10 mouse cellular contexts compared by ENCODE assay signal in genomic region chr4:43760460-43760859, GRCm38 (mm10). TPM values are rescaled to one million over a fixed set of nuclear protein-coding genes. Genes with fewer than 3 reads are reported as not detected.
A peak's percentile ranks its signal among the peaks of the same experiment; 100 is the strongest.
DNase-seq lines count a peak whose midpoint lies in the region; ATAC-seq and TF ChIP-seq lines count a peak whose summit lies in the region.
"Had no signal": no experiment of that assay in that cellular context is flagged by ENCODE, and none has a peak within 500 bp of the region (broad histone marks: within the 10 kb centered on the region; RNA-seq: fewer than 3 reads in every experiment).

No protein-coding gene starts in this region.

- H3K27me3 ChIP-seq in lung, embryonic 14.5 days (ENCODE audit: insufficient read depth, low read length) = no peaks in the 10 kb centered on the region
- H3K27me3 ChIP-seq: liver, embryonic 15.5 days had no signal

- H3K4me1 ChIP-seq in lung, embryonic 14.5 days (ENCODE audit: insufficient read depth) = no peaks in the 10 kb centered on the region
- H3K4me1 ChIP-seq: liver, embryonic 15.5 days had no signal

- H3K4me3 ChIP-seq in left cerebral cortex, adult 2 months = no peak overlapping the region
- no peak overlapping the region for H3K4me3 ChIP-seq in gastrocnemius, adult 2 months
- H3K4me3 ChIP-seq in lung, embryonic 14.5 days (ENCODE audit: low read depth, low read length) = no peak overlapping the region
- H3K4me3 ChIP-seq: liver, embryonic 15.5 days had no signal

- no peak overlapping the region for H3K9ac ChIP-seq in lung, embryonic 14.5 days
- H3K9ac ChIP-seq: liver, embryonic 15.5 days had no signal

- 76% methylated on average over 10 of the region's 10 CpGs for WGBS in lung, embryonic 14.5 days

- TF ChIP-seq CTCF in left cerebral cortex, adult 2 months (IDR thresholded peaks at IDR 0.05) = peak; percentile 61
- TF ChIP-seq CTCF in gastrocnemius, adult 2 months (IDR thresholded peaks at IDR 0.05) = peak; percentile 63
- peak; percentile 47 for TF ChIP-seq CTCF in lung, embryonic 14.5 days (IDR thresholded peaks at IDR 0.05; ENCODE audit: low read depth)

- peak overlapping the region; percentile 44; the same call in 1 of the 2 replicates for H3K27ac ChIP-seq in left cerebral cortex, adult 2 months
- H3K27ac ChIP-seq in gastrocnemius, adult 2 months = peak overlapping the region; percentile 61
- H3K27ac ChIP-seq in lung, embryonic 14.5 days (ENCODE audit: low read depth) = no peak overlapping the region
- H3K27ac ChIP-seq: liver, embryonic 15.5 days had no signal

- H3K36me3 ChIP-seq in lung, embryonic 14.5 days (ENCODE audit: insufficient read depth) = no peaks in the 10 kb centered on the region
- H3K36me3 ChIP-seq: liver, embryonic 15.5 days had no signal

- no peak for ATAC-seq in lung, embryonic 14.5 days (ENCODE audit: insufficient read depth)

- intact Hi-C loops in left cerebral cortex, adult 2 months (cut with DNase I) = no loop called here
- intact Hi-C loops in gastrocnemius, adult 2 months (cut with DNase I) = loop anchor here (5.0 kb wide), 1 partner anchor 102 kb away; no protein-coding TSS in a partner anchor

- no peaks in the 10 kb centered on the region for H3K9me3 ChIP-seq in lung, embryonic 14.5 days (ENCODE audit: low read depth, low read length)
- H3K9me3 ChIP-seq: liver, embryonic 15.5 days had no signal

- DNase-seq in cerebellum, adult 9-11 months = peak; percentile 4
- no peak for DNase-seq in cerebellum, adult 8-10 months
- DNase-seq in left cerebral cortex, adult 2 months (ENCODE audit: extremely low spot score in 1 of 2, low spot score in 2 of 2) = peak in 1 of 2 experiments; percentile 24
- DNase-seq in left cerebral cortex, adult 11 months (ENCODE audit: low spot score) = no peak
- DNase-seq in ZHBTc4 (ENCODE audit: low read depth, low spot score) = peak; percentile 83
- DNase-seq in gastrocnemius, adult 2 months = no peak
- DNase-seq in lung, embryonic 14.5 days = peak; percentile 48
- DNase-seq in T-cell, adult 2 months (ENCODE audit: low spot score) = no peak

- no peak overlapping the region for H3K4me2 ChIP-seq in lung, embryonic 14.5 days
- H3K4me2 ChIP-seq: liver, embryonic 15.5 days had no signal

RNA-seq across cellular contexts. Expression of gene Olfr159, which starts 10.3 kb away (rescaled TPM):
- total RNA-seq in left cerebral cortex, adult 2 months (2021) = not detected
- total RNA-seq in gastrocnemius, adult 2 months (2021) = not detected
- not detected in 2 replicates for polyA plus RNA-seq in lung, embryonic 14.5 days (2014; fragmentation: Nextera tagmentation; extraction: Ambion mirVana)
- total RNA-seq: gastrocnemius, adult 8-10 months had no signal
- polyA plus RNA-seq: liver, embryonic 15.5 days had no signal

RNA-seq across cellular contexts. Expression of gene Spaar, which starts 30.6 kb away (rescaled TPM):
- total RNA-seq in left cerebral cortex, adult 2 months (2021) = under 1 TPM; 0.63 to 1.00 TPM
- 1 to 10 TPM; 1.4 to 2.3 TPM for total RNA-seq in gastrocnemius, adult 2 months (2021)
- polyA plus RNA-seq in lung, embryonic 14.5 days (2014; fragmentation: Nextera tagmentation; extraction: Ambion mirVana) = 0.28 and 0.38 TPM in 2 replicates

RNA-seq across cellular contexts. Expression of gene Hrct1, which starts 33.5 kb away (rescaled TPM):
- total RNA-seq in left cerebral cortex, adult 2 months (2021) = 1 to 10 TPM in 1 of 2 experiments, under 1 TPM in 1; 0.87 to 1.1 TPM
- total RNA-seq in gastrocnemius, adult 2 months (2021) = 1 to 10 TPM; 1.1 to 2.4 TPM
- polyA plus RNA-seq in lung, embryonic 14.5 days (2014; fragmentation: Nextera tagmentation; extraction: Ambion mirVana) = 0.58 and 0.93 TPM in 2 replicates

RNA-seq across cellular contexts. Expression of gene Olfr71, which starts 50.4 kb away (rescaled TPM):
- not detected for total RNA-seq in left cerebral cortex, adult 2 months (2021)
- total RNA-seq in gastrocnemius, adult 2 months (2021) = not detected
- not detected in 2 replicates for polyA plus RNA-seq in lung, embryonic 14.5 days (2014; fragmentation: Nextera tagmentation; extraction: Ambion mirVana)
- total RNA-seq: gastrocnemius, adult 8-10 months had no signal
- polyA plus RNA-seq: liver, embryonic 15.5 days had no signal

RNA-seq across cellular contexts. Expression of gene Olfr70, which starts 59.9 kb away (rescaled TPM):
- total RNA-seq in left cerebral cortex, adult 2 months (2021) = not detected
- not detected for total RNA-seq in gastrocnemius, adult 2 months (2021)
- polyA plus RNA-seq in lung, embryonic 14.5 days (2014; fragmentation: Nextera tagmentation; extraction: Ambion mirVana) = not detected in 2 replicates
- total RNA-seq: gastrocnemius, adult 8-10 months had no signal
- polyA plus RNA-seq: liver, embryonic 15.5 days had no signal

Comparison
In these comparisons a context has a peak if more than half of its experiments do, and no peak if none do; other contexts are left out.
1. DNase-seq: peak in cerebellum, adult 9-11 months (single experiment), ZHBTc4 (single experiment) and lung, embryonic 14.5 days (single experiment); none in cerebellum, adult 8-10 months (single experiment), left cerebral cortex, adult 11 months (single experiment), gastrocnemius, adult 2 months (single experiment) and T-cell, adult 2 months (single experiment).
2. Peak in every context shown above with its lines, with median percentiles within 50 percentile points of each other: CTCF ChIP-seq.